Mouse (Mus musculus) T-helper 17 cell (primary cell): ENCODE results near the gene Epb41.

Source experiments
- in situ Hi-C, 2 experiments: fragments of 300-600 bp; cut with MboI, MseI; formaldehyde crosslinking; loops; 1 replicate in 1 of 2; 2 replicates in 1 of 2; pipeline ENCODE4 v1.15.1; 2025; ENCODE audit warnings: high pct_unique_total_duplicates in 2 of 2

Epb41 gene

DNA sequence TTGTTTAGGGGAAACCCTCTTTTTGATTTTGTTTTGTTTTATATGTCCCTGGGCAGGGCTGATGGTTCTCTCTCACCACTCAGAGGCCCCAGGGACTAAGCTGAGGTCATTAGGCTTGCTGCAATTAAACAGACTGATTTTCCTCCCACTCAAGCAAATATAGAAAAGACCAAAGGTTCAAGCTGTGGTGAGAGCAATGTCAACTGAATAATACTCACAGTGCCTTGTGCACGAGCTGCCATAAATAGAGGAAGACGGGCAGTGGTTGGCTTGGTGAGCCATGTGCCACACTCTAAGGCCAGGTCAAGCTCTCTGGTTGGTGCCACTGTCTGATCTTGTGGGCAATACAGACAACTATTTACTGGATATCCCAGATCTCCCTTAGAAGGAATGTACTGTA, 135.7 kb downstream of the Epb41 start:
- in situ Hi-C loops, result no loop called here

- in situ Hi-C loops, result no loop called here
These were observed 146.0 kb downstream of the Epb41 start for GRCm38 (mm10) chr4:131929146-131929545.

- in situ Hi-C loops, result loop anchor here in 1 of 2 experiments (5.0 kb wide), 1 partner anchor 153 kb away; the partner anchor contains the start of gene Epb41
These were observed 150.9 kb downstream of the Epb41 start for GRCm38 (mm10) chr4:131924096-131924810.

GRCm38 (mm10) chr4:131922404-131922803, 152.7 kb downstream of the Epb41 start:
- in situ Hi-C loops, result loop anchor here in 1 of 2 experiments (5.0 kb wide), 1 partner anchor 155 kb away; the partner anchor contains the start of gene Epb41

DNA sequence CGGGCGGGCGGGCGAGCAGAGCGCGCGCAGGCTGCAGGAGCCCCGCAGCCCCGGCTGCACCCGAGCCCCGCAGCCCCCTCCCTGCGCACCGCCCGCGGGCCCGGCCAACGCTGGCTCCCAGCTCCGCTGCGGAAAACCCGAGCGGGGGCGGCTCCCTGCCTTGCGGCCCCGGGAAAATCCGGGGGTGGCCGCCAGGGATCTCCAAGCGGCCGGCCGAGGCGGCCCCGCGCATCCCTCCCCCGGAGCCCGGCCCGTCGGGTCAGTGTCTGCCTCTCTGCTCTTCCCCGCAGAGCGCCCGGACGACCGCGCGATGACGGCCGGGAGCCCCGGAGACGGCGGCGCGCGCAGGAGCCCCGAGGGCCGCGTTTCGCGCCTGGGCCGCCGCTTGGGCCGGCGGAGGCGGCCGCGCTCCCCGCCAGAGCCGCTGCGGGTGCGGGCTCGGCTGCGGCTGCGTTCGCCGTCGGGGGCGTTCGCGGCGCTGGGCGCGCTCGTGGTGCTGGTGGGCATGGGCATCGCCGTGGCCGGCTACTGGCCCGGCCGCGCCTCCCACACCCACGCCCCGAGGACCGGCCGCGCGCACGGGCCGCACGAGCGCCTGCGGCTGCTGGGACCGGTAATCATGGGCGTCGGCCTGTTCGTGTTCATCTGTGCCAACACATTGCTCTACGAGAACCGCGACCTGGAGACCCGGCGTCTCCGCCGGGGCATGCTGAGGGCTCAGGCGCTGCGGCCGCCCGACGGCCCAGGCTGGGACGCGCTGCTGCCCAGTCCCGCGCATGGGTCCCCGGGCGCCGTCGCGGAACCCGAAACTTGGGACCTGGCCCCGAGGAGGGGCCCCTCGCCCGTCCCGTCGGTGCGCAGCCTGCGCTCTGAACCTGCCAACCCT, 153.4 kb downstream of the Epb41 start, which contains the start of gene Tmem200b:
Gene Tmem200b, plus strand, starts transcription at position 311 of the 886 bp plus-strand sequence.
- in situ Hi-C loops, result loop anchor here in 1 of 2 experiments (5.0 kb wide), 1 partner anchor 156 kb away; the partner anchor contains the start of gene Epb41

GRCm38 (mm10) chr4:131920595-131921351, 154.3 kb downstream of the Epb41 start:
- in situ Hi-C loops, result loop anchor here in 1 of 2 experiments (5.0 kb wide), 1 partner anchor 157 kb away; the partner anchor contains the start of gene Epb41

DNA sequence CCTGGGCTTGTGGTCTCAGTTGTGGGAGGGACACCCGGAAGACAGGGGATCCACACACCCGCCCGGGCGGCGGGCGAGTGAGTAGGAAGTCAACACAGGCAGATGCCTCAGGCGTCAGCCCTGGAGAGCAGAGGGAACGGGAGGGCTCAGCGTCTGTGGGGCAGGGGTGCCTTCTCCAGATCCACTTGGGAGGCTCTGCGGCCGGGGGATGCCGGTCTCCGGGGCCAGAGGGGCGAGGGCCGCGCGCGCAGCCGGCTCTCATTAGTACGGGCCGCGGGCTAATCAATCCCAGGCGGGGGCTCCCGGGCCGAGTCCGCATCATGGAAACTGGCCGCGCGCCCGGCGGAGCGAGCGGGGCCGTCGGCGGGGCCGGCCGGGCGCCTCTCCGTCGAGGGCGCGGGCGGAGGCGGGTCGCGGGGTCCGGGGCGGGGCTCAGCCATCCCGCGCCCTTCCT, 155.0 kb downstream of the Epb41 start:
- in situ Hi-C loops, result loop anchor here in 1 of 2 experiments (5.0 kb wide), 1 partner anchor 157 kb away; the partner anchor contains the start of gene Epb41

DNA sequence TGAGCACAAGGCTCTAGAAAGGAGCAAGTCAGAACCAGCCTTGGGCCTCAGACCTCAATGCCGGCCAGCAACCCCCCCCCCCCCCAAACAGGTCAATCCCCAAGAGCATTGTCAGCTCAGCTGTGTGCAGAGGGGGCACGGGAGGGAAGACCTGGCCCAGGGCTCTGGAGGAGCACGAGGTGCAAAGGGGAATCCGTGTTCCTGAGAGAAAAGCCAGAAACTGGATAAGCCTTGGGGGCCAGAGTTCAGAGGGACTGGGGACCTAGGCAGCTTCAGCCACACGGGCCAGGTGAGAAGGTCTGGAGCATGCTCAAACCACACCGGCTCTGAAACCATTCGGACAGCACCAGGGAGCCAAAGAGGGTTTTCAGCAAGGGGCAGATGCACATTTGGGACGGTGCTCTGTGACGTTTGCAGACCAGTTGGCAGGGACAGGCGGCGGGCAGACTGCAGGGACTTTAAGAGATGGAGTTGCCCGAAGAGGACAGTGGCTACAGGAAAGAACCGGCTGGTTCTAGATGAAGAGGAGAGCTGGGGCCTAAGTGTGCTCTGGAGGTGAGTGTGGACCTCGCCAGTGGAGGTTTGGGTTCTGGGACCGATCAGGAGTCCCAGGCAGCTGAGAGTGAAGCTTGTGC, 155.5 kb downstream of the Epb41 start:
- in situ Hi-C loops, result loop anchor here in 1 of 2 experiments (5.0 kb wide), 1 partner anchor 158 kb away; the partner anchor contains the start of gene Epb41

DNA sequence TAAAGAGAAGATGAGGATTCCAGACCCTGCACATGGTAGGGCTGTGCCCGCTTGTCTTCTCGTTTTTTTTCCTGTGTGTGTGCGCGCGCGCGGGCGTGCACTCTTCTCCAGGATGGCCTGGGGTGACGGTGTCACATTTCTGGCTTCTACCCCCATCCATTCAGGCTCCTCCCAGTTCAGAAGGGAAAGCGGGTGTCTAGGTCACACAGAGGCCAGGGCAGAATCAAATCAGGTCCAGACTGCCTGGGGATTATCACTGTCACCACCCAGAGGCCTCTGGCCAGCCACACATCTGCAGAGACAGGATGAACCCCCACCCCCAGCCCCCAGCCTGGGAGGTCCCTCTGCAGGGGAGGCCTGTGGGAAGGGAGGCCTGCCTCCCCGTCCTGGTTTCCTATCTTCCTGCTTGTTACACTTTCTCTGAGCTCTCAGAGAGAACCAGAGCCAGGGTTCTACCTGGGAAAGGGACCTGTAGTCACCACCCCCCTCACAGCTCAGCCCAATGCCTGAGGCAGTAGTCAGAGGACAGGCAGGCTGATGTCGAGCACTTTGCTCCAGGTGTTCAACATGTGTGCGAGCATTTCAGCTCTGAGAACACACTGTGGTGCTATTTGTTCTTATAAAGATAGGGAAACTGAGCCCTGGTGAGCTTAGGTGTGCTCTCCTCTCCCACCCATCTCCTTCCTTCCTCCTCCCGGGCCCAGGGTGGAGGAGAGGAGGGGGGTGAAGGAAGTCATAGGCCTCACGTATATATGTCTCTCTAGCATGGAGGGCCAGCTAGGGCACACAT, 156.2 kb downstream of the Epb41 start:
- in situ Hi-C loops, result no loop called here

GRCm38 (mm10) chr4:131918026-131918533, 157.0 kb downstream of the Epb41 start:
- in situ Hi-C loops, result no loop called here

DNA sequence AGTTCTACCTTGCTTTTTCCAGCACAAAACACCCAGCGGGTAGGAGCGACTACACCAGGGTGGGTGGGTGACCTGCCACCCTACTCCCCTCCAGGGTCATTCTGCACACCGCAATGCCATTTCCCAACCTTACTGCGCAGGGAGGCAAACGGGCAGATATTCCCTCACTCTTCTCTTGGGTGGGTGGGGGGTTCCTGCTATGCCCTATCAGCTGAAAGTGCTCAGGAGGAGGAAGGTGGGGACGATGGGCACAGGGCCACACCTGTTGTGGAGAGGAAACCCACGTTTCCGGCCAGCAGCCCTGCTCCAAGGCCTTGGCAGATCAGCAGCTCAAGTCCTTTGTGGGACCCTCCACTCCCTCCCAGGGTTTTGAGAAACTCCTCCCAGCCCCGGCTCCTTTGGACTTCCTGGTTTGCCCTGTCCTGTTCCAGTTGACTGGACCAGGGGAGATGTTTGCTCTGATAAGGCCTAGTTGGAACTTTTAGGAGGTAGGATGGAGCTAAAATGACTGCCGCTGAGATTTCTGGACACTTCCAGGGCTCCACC, 158.0 kb downstream of the Epb41 start:
- in situ Hi-C loops, result no loop called here

GRCm38 (mm10) chr4:131916425-131916824, 158.7 kb downstream of the Epb41 start:
- in situ Hi-C loops, result no loop called here

GRCm38 (mm10) chr4:131915821-131916328, 159.2 kb downstream of the Epb41 start:
- in situ Hi-C loops, result no loop called here

GRCm38 (mm10) chr4:131914891-131915469, 160.1 kb downstream of the Epb41 start:
- in situ Hi-C loops, result no loop called here

- in situ Hi-C loops, result no loop called here
These were observed 161.0 kb downstream of the Epb41 start for GRCm38 (mm10) chr4:131914046-131914643.

- in situ Hi-C loops, result no loop called here
These were observed 161.6 kb downstream of the Epb41 start for GRCm38 (mm10) chr4:131913526-131913925.

DNA sequence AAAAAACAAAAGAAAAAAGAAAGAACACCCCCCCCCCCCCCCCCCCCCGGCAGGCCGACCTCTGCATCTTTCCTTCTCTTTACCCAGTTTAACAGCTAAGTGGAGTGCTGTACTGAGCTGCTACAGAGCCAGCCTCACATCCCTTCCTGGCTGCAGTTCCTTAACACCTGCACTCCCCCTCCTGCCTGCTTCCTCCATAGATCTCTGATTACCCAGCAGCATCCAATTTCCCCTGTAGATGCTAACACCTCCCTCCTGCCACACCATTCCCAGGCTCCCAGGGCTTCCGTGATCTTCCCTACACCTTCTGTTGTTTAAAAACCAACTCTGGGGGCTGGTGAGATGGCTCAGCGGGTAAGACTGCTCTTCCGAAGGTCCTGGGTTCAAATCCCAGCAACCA, 163.6 kb downstream of the Epb41 start:
- in situ Hi-C loops, result no loop called here
